Mouse (Mus musculus) left cerebral cortex, adult 2 months (tissue): ENCODE measurements around the gene Neil1. TPM values are rescaled to one million over a fixed set of nuclear protein-coding genes. Genes with fewer than 3 reads are reported as not detected.

Source experiments
- DNase-seq, 2 experiments: peaks; one replicate each; pipeline ENCODE4 v3.0.0; 2021 to 2022; ENCODE audit warnings: low spot score in 2 of 2, mixed read lengths in 1 of 2; ENCODE audit errors: extremely low spot score in 1 of 2
- H3K27ac ChIP-seq: fragments of 200-600 bp; 2 replicates; pipeline ENCODE4 v1.8.1; 2022
- H3K4me3 ChIP-seq: fragments of 200-600 bp; 2 replicates; pipeline ENCODE4 v1.8.1; 2022
- CTCF ChIP-seq: fragments of 200-600 bp; IDR thresholded peaks from 2 replicates; pipeline ENCODE4 v1.8.1; 2022; ENCODE audit warnings: antibody characterized with exemption, mild to moderate bottlenecking, moderate library complexity
- intact Hi-C: fragments of 180-260 bp; cut with DNase I; formaldehyde crosslinking; loops from one replicate; pipeline ENCODE4 v1.15.1; 2025
- long read RNA-seq, 2 experiments: library from polyadenylated mRNA; stranded (forward); transcript quantifications; one replicate each; pipeline ENCODE4 v2.0.0; 2021; ENCODE audit warnings: borderline mapping rate in 2 of 2
- total RNA-seq, 2 experiments: library from RNA; stranded (reverse); gene quantifications; 2 replicates each; pipeline ENCODE4 v1.2.3; 2021

Gene Neil1
- total RNA-seq = 10 to 100 TPM in 1 of 2 experiments, 1 to 10 TPM in 1; 9.9 to 10.5 TPM
- long read RNA-seq, experiment 1, partial matches to known transcripts = 1 of 18 reads
- long read RNA-seq, experiment 1, other reads (novel, unspliced or antisense) = 13 of 18 reads
- long read RNA-seq, experiment 2, partial matches to known transcripts = 0 of 13 reads
- long read RNA-seq, experiment 2, other reads (novel, unspliced or antisense) = 9 of 13 reads

DNA sequence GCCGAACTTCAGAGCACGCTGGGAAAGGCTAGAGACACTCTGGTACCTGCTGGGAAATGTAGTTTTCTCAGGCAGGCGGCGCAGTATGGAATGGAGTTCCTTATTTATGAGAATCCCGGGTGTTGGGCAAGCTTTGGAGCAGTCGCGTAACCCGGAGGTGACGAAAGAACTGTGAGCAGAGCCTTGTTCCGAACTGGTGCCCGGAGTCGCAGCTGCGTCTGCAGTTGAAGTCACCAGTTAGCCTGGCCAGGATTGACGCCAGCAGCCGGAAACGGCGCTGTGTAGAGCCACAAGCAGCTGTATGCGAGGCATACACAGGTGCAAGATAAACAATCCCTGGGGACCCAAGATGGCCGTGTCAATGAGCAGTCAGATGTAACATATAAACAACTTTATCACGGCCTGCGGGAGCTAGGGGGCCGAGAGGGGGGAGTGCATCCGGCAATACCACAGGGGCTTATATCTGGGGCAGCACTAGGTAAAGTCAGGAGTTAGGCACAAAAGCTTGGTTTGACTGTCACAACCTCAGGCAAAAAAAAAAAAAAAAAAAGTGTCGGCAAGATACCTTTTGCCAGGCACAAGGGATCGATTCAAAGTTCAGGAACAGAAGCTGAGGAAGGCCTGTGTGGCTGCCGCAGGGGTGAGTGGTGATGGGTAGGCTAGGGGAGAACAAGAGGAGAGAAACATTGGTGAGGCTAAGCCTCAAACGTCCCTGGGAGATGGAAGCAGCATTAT, at the start of gene Neil1:
Gene Neil1, minus strand, starts transcription at position 162 of the 735 bp plus-strand sequence.
- Histone ChIP-seq H3K4me3 (peak within 1 kb of the TSS; percentile 68), H3K27ac (peak within 1 kb of the TSS; percentile 92)
- intact Hi-C loops = loop anchor here (1.0 kb wide), 1 partner anchor 10 kb away; the partner anchor contains the start of gene Commd4
- DNase-seq = peak; percentile 84 to 89
- TF ChIP-seq CTCF = peak; percentile 3; the same call in 1 of the 2 replicates

DNA sequence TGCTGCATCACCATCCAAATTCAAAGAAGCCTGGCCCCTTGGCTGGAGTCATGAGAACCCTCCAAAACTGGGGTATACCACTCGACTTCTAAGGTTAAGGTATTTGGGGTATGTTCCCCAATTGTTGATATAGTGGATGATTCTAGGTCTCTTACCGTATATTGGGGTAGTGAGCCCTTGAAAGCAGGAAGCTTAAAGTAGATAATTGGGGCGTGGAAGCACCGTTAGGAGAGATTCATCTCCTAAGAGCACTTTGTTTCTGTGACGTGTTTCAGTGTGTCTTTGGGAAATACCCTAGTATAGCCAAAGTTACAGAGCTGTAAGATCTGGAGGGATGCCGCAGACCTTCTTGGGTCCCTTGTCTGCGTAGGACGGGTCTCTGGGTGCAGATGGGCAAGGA, 49.3 kb upstream of the Neil1 start:
- TF ChIP-seq CTCF = no peak
- H3K4me3 ChIP-seq = no peak overlapping the region
- intact Hi-C loops = no loop called here
- no peak overlapping the region for H3K27ac ChIP-seq
- no peak for DNase-seq

DNA sequence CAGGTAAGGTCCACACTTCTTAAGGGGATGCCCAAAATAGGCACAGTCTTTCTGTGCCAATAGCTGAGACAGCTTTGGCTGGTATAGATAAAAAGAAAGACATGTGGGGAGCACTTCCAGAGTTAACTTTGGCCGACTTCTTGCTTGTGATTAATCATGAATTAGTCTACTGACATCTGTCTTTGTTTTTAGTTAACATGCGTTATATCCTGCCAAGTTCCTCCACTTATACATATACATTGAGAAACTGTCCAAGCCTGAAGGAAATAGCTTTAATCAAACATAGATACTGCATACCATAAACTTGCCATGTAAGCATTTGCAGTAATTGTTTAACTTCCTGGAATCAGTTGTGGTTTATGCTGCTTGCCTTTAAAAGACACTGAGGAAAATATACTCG, 48.6 kb upstream of the Neil1 start:
- intact Hi-C loops = no loop called here
- Histone ChIP-seq H3K27ac (no peak overlapping the region), H3K4me3 (no peak overlapping the region)
- DNase-seq = no peak
- TF ChIP-seq CTCF = no peak

DNA sequence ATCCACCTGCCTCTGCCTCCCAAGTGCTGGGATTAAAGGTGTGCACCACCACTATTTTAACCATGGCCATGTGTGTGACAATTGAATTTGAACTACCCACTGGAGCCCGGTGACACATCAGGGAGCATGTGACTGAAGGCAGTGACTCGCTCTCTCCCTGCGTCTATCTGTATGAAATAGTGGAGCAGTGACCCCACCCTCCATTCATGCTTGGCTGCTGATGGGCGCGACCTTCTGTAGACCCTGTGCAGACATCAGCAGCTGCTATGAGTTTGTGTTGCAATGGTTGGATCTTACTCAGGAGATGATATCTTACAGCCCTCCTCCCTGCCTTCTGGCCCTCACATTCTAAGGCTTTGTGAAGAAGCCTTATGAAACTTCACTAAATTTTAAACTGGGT, 20.3 kb upstream of the Neil1 start:
- no peak for TF ChIP-seq CTCF
- H3K27ac ChIP-seq = no peak overlapping the region
- intact Hi-C loops = no loop called here
- DNase-seq = no peak
- no peak overlapping the region for H3K4me3 ChIP-seq

DNA sequence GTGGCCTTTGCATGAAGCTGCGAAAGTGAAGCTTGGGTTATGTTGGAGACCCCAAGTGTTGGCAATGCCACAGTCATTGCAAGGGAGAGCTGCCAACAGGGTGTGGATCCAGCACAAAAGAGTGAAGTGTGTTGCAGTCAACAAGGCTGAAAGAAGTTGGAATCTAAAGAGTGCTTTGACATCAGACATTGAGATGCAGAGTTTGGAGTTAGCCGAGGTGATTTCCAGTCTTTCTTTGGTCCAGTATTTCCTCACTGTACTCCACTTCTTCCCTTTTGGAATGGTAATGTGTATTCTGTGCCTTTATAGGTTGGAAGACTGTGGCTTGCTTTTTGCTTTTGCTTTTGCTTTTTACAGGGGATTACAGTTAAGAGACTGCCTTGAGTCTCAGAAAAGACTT, 18.1 kb upstream of the Neil1 start:
- no peak for DNase-seq
- no peak for TF ChIP-seq CTCF
- intact Hi-C loops = no loop called here
- Histone ChIP-seq H3K4me3 (no peak overlapping the region), H3K27ac (no peak overlapping the region)

DNA sequence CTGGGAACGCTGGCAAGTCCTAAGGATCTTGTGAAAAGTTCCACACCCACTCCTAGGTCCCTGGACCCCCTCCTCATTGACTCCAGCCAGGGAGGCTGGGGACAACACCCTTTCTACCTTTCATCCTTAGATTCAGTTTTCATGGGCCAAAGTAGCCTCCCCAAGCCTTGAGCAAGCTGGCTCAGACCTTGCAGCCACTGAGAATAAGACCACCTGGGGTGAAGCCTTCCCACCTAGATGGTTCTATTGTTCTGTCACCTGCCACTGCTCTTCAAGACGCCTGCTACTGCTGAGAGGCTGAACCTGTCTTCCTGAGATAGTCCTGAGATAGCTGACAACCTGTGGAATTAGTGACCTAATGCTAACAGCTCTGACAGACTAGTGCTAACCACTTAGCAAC, 15.0 kb upstream of the Neil1 start:
- Histone ChIP-seq H3K4me3 (no peak overlapping the region), H3K27ac (no peak overlapping the region)
- DNase-seq = no peak
- no peak for TF ChIP-seq CTCF
- intact Hi-C loops = loop anchor here (5.0 kb wide), 1 partner anchor 269 kb away; no protein-coding TSS in a partner anchor

DNA sequence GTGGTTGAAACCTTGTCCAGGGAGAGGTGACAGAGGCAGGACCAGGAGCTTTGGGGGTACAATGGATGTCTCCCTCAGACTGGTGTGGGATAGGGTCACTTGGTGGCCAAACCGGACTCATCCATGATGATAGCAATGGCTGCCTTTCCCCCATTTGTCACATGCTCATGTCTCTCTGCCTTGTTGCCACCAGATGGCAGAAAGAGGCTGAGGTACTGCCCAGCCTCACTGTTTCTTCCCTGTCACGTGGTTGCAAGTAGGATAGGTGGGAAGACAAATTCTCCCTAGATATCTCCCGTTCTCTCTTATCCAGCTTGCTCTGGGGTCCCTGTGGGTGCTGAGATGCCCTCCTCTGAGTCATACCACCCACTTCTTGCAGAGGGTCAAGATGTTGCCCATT, 14.4 kb upstream of the Neil1 start:
- Histone ChIP-seq H3K4me3 (no peak overlapping the region), H3K27ac (no peak overlapping the region)
- no peak for DNase-seq
- intact Hi-C loops = loop anchor here (1.0 to 5.0 kb wide), 2 partner anchors 58 to 270 kb away; no protein-coding TSS in a partner anchor
- TF ChIP-seq CTCF = peak; percentile 51

DNA sequence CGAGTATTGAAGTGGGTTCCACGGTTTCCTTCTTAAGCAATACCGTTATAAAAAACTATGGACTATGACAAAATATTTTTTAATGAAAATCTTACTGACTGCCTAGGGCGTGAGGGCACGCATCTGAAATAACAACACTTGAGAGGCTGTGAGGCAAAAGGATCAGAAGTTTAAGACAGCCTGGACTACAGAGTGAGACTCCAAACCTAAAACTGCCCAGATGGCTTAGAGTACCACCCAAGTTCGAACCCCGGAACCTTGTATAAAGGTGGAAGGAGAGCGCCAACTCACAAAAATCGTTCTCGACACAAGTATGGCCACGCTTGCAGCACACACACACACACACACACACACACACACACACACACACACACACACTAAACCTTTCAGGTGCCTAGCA, 10.4 kb upstream of the Neil1 start:
- H3K4me3 ChIP-seq = peak overlapping the region; percentile 93
- peak overlapping the region; percentile 84 for H3K27ac ChIP-seq
- intact Hi-C loops = loop anchor here (1.0 kb wide), 1 partner anchor 10 kb away; the partner anchor contains the start of gene Neil1
- no peak for DNase-seq
- TF ChIP-seq CTCF = no peak

DNA sequence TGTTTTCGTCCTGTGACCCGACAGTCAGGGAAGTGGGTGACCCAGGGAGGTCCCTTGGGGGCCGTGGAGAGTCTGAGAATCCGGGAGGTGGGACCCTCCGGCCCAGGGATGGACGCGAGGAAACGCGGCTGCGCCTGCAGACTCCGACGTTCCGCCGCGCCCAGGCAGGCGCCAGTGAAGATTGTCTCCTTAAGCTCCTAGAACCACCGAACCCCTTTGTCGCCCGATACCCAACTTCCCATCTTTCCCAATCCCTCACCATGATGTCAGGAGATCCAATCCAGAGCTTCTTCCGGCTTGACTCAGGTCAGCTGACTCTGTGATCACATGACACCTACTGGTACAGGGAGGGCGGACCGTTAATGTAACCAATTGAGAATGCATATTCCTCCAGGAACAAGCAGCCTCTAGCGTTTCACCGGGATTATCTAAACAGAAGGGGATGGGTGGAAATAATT, 9.9 kb upstream of the Neil1 start, which contains the start of gene Commd4:
Gene Commd4, minus strand, starts transcription at position 319 of the 458 bp plus-strand sequence.
- DNase-seq = peak; percentile 79 to 88
- no peak for TF ChIP-seq CTCF
- intact Hi-C loops = loop anchor here (1.0 kb wide), 1 partner anchor 10 kb away; the partner anchor contains the start of gene Neil1

DNA sequence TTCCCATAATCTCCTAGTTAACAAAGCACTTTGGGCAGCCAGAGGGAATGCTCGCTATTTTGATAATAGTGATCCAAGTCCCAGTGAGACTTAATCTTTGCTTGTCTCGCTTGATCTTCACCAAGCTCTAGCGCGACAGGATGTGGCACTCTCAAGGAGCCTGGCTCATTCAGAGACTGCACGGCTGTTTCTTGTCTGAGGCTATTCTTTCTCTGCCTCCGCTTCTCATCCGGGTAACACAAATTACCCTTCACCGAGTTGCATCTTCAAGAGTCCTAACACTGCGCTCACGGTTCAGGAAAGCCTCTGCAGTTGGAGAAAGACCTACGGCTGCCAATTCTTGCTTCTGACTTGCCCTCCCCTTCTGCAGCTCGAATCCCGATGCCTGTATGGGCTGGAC, 9.4 kb upstream of the Neil1 start:
- no peak for TF ChIP-seq CTCF
- peak overlapping the region; percentile 93 for H3K4me3 ChIP-seq
- H3K27ac ChIP-seq = peak overlapping the region; percentile 84
- no peak for DNase-seq
- intact Hi-C loops = no loop called here

More for the DNA sequence above, 9.9 kb upstream of the Neil1 start, which contains the start of gene Commd4:
- H3K27ac ChIP-seq = peak within 1 kb of the TSS; percentile 84
- peak within 1 kb of the TSS; percentile 93 for H3K4me3 ChIP-seq

DNA sequence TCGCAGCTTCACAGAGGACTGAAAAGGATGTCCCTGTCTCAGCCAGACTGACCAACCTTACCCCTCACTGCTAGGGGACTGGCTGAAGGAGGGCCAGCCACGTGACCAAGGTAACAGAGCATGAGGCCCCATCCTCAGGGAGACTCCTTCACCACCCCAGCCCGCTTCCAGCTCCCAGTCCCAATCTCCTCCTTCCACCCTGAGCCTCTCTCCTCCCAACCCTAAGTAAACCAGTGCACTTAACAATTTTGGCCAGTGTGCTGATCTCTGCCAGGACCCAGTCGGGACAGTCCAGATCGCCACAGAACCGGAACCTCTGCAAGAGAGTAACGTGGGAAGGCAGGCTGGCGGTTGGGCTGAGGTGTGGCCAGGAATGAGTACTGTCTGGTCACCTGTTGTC, 8.7 kb upstream of the Neil1 start:
- intact Hi-C loops = no loop called here
- Histone ChIP-seq H3K27ac (no peak overlapping the region), H3K4me3 (peak overlapping the region; percentile 93)
- TF ChIP-seq CTCF = no peak
- no peak for DNase-seq

DNA sequence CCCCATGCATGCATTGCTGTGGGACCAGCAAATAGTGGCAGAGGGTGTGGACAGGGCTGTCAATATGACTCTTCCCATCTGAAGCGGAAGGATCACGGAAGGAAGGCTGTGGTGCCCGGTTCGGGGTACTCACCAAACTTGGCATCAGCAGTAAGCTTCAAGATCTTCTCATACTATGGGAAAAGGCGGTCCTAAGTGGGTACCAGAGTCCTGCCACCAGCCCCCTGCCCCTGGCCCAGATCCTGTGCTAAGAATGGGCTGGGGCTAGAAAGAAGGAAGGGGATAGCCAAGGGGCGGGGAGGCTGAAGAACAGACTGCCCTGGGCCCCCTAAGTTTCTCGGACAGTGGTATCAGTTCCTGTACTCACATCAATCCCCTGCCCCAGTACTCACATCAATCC, 8.3 kb upstream of the Neil1 start:
- DNase-seq = no peak
- intact Hi-C loops = no loop called here

More for the DNA sequence above, 8.3 kb upstream of the Neil1 start:
- TF ChIP-seq CTCF = no peak
- Histone ChIP-seq H3K27ac (no peak overlapping the region), H3K4me3 (no peak overlapping the region)
